Mouse (Mus musculus): ENCODE data around the gene Itga6. TPM values are rescaled to one million over a fixed set of nuclear protein-coding genes. Genes with fewer than 3 reads are reported as not detected.
A peak's percentile ranks its signal among the peaks of the same experiment; 100 is the strongest.

Itga6 gene
- polyA plus RNA-seq, 1 experiment from 2014 or later, result 78.2 TPM

GRCm38 (mm10) chr2:71874836-71875235 lies 129.4 kb downstream of the Itga6 start:
- no peak overlapping the region; the same call in 1 of the 2 replicates for H3K4me2 ChIP-seq (replicated peaks; ENCODE audit: low read depth, low read length)
- 79% methylated on average over 2 of the region's 2 CpGs for WGBS
- H3K9me3 ChIP-seq (ENCODE audit: low read length), result no peaks in the 10 kb centered on the region
- peaks cover 8% of the 10 kb centered on the region; the same call in 1 of the 2 replicates for H3K4me1 ChIP-seq (ENCODE audit: insufficient read depth, low read depth, low read length)
- TF ChIP-seq CTCF (IDR thresholded peaks at IDR 0.05) (no peak), EP300 (IDR thresholded peaks at IDR 0.05) (no peak)
- DNase-seq (ENCODE audit: low spot score) (no peak), ATAC-seq (no peak)
- no peaks in the 10 kb centered on the region for H3K27me3 ChIP-seq (replicated peaks; ENCODE audit: insufficient read depth, low read length)
- H3K36me3 ChIP-seq (ENCODE audit: insufficient read depth, low read length), result no peaks in the 10 kb centered on the region
- H3K27ac ChIP-seq (ENCODE audit: low read length), result no peak overlapping the region
- no peak overlapping the region for H3K4me3 ChIP-seq (ENCODE audit: low read depth, low read length)
- no peak overlapping the region for H3K9ac ChIP-seq (replicated peaks; ENCODE audit: low read depth)

- TF ChIP-seq EP300 (IDR thresholded peaks at IDR 0.05) (no peak), CTCF (IDR thresholded peaks at IDR 0.05) (no peak)
- Histone ChIP-seq H3K9ac (replicated peaks; ENCODE audit: low read depth) (no peak overlapping the region), H3K27ac (ENCODE audit: low read length) (no peak overlapping the region), H3K4me3 (ENCODE audit: low read depth, low read length) (no peak overlapping the region), H3K27me3 (replicated peaks; ENCODE audit: insufficient read depth, low read length) (no peaks in the 10 kb centered on the region), H3K4me2 (replicated peaks; ENCODE audit: low read depth, low read length) (no peak overlapping the region), H3K36me3 (ENCODE audit: insufficient read depth, low read length) (no peaks in the 10 kb centered on the region), H3K4me1 (ENCODE audit: insufficient read depth, low read depth, low read length) (peaks cover 8% of the 10 kb centered on the region; the same call in 1 of the 2 replicates), H3K9me3 (ENCODE audit: low read length) (no peaks in the 10 kb centered on the region)
- 90% methylated on average over 4 of the region's 4 CpGs for WGBS
- no peak for ATAC-seq
- DNase-seq (ENCODE audit: low spot score), result no peak
Measured at GRCm38 (mm10) chr2:71877865-71878264, 132.4 kb downstream of the Itga6 start.

- Histone ChIP-seq H3K9me3 (ENCODE audit: low read length) (no peaks in the 10 kb centered on the region), H3K36me3 (ENCODE audit: insufficient read depth, low read length) (no peaks in the 10 kb centered on the region), H3K27me3 (replicated peaks; ENCODE audit: insufficient read depth, low read length) (no peaks in the 10 kb centered on the region), H3K4me1 (ENCODE audit: insufficient read depth, low read depth, low read length) (peaks cover 8% of the 10 kb centered on the region; the same call in 1 of the 2 replicates), H3K4me3 (ENCODE audit: low read depth, low read length) (no peak overlapping the region), H3K9ac (replicated peaks; ENCODE audit: low read depth) (no peak overlapping the region), H3K4me2 (replicated peaks; ENCODE audit: low read depth, low read length) (no peak overlapping the region), H3K27ac (ENCODE audit: low read length) (no peak overlapping the region)
- DNase-seq (ENCODE audit: low spot score) (no peak), ATAC-seq (no peak)
- 67% methylated on average over 2 of the region's 2 CpGs for WGBS
- TF ChIP-seq CTCF (IDR thresholded peaks at IDR 0.05) (no peak), EP300 (IDR thresholded peaks at IDR 0.05) (no peak)
Measured at GRCm38 (mm10) chr2:71878441-71878840, 133.0 kb downstream of the Itga6 start.

GRCm38 (mm10) chr2:71878943-71879342 lies 133.5 kb downstream of the Itga6 start:
- H3K9me3 ChIP-seq (ENCODE audit: low read length), result no peaks in the 10 kb centered on the region
- H3K4me1 ChIP-seq (ENCODE audit: insufficient read depth, low read depth, low read length), result peaks cover 5% of the 10 kb centered on the region; the same call in 1 of the 2 replicates
- no peak for DNase-seq (ENCODE audit: low spot score)
- ATAC-seq, result no peak
- no peak overlapping the region for H3K4me2 ChIP-seq (replicated peaks; ENCODE audit: low read depth, low read length)
- no peak overlapping the region for H3K4me3 ChIP-seq (ENCODE audit: low read depth, low read length)
- no peak overlapping the region for H3K9ac ChIP-seq (replicated peaks; ENCODE audit: low read depth)
- H3K36me3 ChIP-seq (ENCODE audit: insufficient read depth, low read length), result no peaks in the 10 kb centered on the region
- H3K27me3 ChIP-seq (replicated peaks; ENCODE audit: insufficient read depth, low read length), result no peaks in the 10 kb centered on the region
- H3K27ac ChIP-seq (ENCODE audit: low read length), result no peak overlapping the region
- no peak for TF ChIP-seq EP300 (IDR thresholded peaks at IDR 0.05)
- TF ChIP-seq CTCF (IDR thresholded peaks at IDR 0.05), result no peak

GRCm38 (mm10) chr2:71882914-71883651 lies 137.7 kb downstream of the Itga6 start:
- H3K4me1 ChIP-seq (ENCODE audit: insufficient read depth, low read depth, low read length), result no peaks in the 10 kb centered on the region
- H3K36me3 ChIP-seq (ENCODE audit: insufficient read depth, low read length), result no peaks in the 10 kb centered on the region
- peak; percentile 55 for ATAC-seq
- no peaks in the 10 kb centered on the region for H3K9me3 ChIP-seq (ENCODE audit: low read length)
- TF ChIP-seq CTCF (IDR thresholded peaks at IDR 0.05) (no peak), EP300 (IDR thresholded peaks at IDR 0.05) (no peak)
- H3K4me3 ChIP-seq (ENCODE audit: low read depth, low read length), result no peak overlapping the region
- no peak overlapping the region for H3K27ac ChIP-seq (ENCODE audit: low read length)
- DNase-seq (ENCODE audit: low spot score), result no peak
- 54% methylated on average over 19 of the region's 19 CpGs for WGBS
- H3K4me2 ChIP-seq (replicated peaks; ENCODE audit: low read depth, low read length), result peak overlapping the region; percentile 22; the same call in 1 of the 2 replicates
- peak overlapping the region; percentile 5; the same call in 1 of the 2 replicates for H3K9ac ChIP-seq (replicated peaks; ENCODE audit: low read depth)
- H3K27me3 ChIP-seq (replicated peaks; ENCODE audit: insufficient read depth, low read length), result no peaks in the 10 kb centered on the region

- Histone ChIP-seq H3K27me3 (replicated peaks; ENCODE audit: insufficient read depth, low read length) (no peaks in the 10 kb centered on the region), H3K9me3 (ENCODE audit: low read length) (no peaks in the 10 kb centered on the region), H3K36me3 (ENCODE audit: insufficient read depth, low read length) (no peaks in the 10 kb centered on the region), H3K4me2 (replicated peaks; ENCODE audit: low read depth, low read length) (no peak overlapping the region), H3K4me3 (ENCODE audit: low read depth, low read length) (no peak overlapping the region), H3K4me1 (ENCODE audit: insufficient read depth, low read depth, low read length) (no peaks in the 10 kb centered on the region), H3K9ac (replicated peaks; ENCODE audit: low read depth) (no peak overlapping the region), H3K27ac (ENCODE audit: low read length) (no peak overlapping the region)
- DNase-seq (ENCODE audit: low spot score), result no peak
- no peak for TF ChIP-seq EP300 (IDR thresholded peaks at IDR 0.05)
- no peak for TF ChIP-seq CTCF (IDR thresholded peaks at IDR 0.05)
- no peak for ATAC-seq
- 92% methylated on average over 4 of the region's 4 CpGs for WGBS
Measured at GRCm38 (mm10) chr2:71887269-71887668, 141.9 kb downstream of the Itga6 start.

Data from lung, postnatal 0 days (tissue).